Mouse (Mus musculus) hindbrain, embryonic 11.5 days (tissue): Measurements from ENCODE around the gene Tent5a. TPM values are rescaled to one million over a fixed set of nuclear protein-coding genes. Genes with fewer than 3 reads are reported as not detected.

ENCODE experiments used
- ATAC-seq: fragments of 200-750 bp; cut with Nextera tagmentation; 2 replicates; pipeline ENCODE4 v1.8.0; 2017; ENCODE audit warnings: mild to moderate bottlenecking, moderate TSS enrichment, moderate library complexity; ENCODE audit not compliant: low FRiP score
- DNase-seq: peaks from one replicate; pipeline ENCODE4 v3.0.0-alpha.2; 2015; ENCODE audit warnings: low spot score
- H3K27ac ChIP-seq: fragments of 300-500 bp; sonication (generic); 2 replicates; pipeline ENCODE4 v1.5.1; 2014; ENCODE audit warnings: mild to moderate bottlenecking, low read depth, low read length
- H3K27me3 ChIP-seq: fragments of 300-500 bp; sonication (generic); 2 replicates; pipeline ENCODE4 v1.6.1; 2014; ENCODE audit warnings: mild to moderate bottlenecking, low read length, moderate library complexity, mixed read lengths; ENCODE audit not compliant: control insufficient read depth, insufficient read depth
- H3K36me3 ChIP-seq: fragments of 300-500 bp; sonication (generic); 2 replicates; pipeline ENCODE4 v1.6.1; 2014; ENCODE audit warnings: mild to moderate bottlenecking, low read length, moderate library complexity, mixed read lengths; ENCODE audit not compliant: control insufficient read depth, insufficient read depth
- H3K4me1 ChIP-seq: fragments of 300-500 bp; sonication (generic); replicated peaks from 2 replicates; pipeline ENCODE4 v1.6.1; 2014; ENCODE audit warnings: low read length, mixed read lengths; ENCODE audit not compliant: control insufficient read depth, insufficient read depth
- H3K4me2 ChIP-seq: fragments of 300-500 bp; sonication (generic); replicated peaks from 2 replicates; pipeline ENCODE4 v1.6.1; 2014; ENCODE audit warnings: mild to moderate bottlenecking, low read depth, low read length
- H3K4me3 ChIP-seq: fragments of 300-500 bp; sonication (generic); 2 replicates; pipeline ENCODE4 v1.5.1; 2014; ENCODE audit warnings: low read depth, low read length
- H3K9ac ChIP-seq: fragments of 300-500 bp; sonication (generic); 2 replicates; pipeline ENCODE4 v1.6.1; 2014; ENCODE audit warnings: low read depth, low read length
- H3K9me3 ChIP-seq: fragments of 300-500 bp; sonication (generic); 2 replicates; pipeline ENCODE4 v1.6.1; 2016; ENCODE audit warnings: low read length; ENCODE audit not compliant: control insufficient read depth
- WGBS: fragments of 180-500 bp; shearing (Covaris S2); extraction: QIAGEN DNeasy Blood & Tissue Kit; methylation state at CpG from one replicate; pipeline ENCODE4 v1.1.7; 2014; 5-methylcytosine and 5-hydroxymethylcytosine counted together
- polyA plus RNA-seq: library from polyadenylated mRNA; unstranded; fragments of >200 nt; fragmentation: Nextera tagmentation; extraction: Ambion mirVana; gene quantifications from 2 replicates; pipeline ENCODE4 v1.2.1, GENCODE M21; 2014

Tent5a gene
- polyA plus RNA-seq: 4.9 and 5.2 TPM in 2 replicates

DNA sequence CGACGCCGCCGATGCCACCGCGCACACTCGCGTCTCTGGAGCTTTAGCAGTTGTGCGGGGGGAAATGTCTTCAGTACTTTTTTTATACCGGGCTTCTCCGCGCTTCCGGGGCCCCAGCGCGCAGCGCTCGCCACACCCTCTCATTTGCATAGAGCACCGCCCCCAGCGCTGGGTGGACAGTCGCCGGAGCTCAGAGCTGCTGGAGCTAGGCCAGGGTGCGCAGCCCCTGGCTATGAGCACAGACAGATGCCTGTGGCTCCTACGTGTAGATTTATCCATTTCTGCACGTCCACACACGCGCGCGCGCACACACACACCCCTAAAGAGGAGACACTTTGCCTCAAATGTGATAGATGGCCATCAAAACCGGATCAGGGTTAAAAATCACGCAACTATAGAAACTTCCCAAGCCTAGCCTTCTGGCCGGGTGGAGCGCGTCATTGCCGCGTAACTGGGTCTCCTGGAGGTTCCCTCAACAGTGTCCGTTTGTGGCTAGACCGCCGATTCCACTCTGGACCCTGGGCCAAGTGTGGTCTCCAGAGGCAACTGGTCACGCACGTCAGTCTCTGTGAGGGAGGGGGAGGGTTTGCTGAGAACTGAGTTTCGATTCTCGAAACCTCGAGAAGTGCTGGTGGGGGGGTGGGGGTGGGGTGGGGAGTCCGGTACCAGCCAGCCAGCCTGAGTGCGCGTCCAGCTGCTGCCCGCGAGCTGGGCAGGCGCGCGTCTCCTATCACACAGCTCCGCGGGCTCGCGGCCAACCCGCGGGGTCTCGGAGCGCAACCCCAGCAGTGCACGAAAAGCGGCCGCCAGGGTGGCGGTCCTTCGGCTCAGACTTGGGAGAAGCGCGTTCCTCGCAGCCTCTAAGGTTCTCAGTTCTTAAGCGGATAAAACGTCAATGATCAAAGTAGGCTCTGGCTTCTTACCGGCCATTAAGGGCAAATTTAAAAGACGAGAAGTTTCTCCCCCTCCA is at the start of gene Tent5a:
Gene Tent5a, minus strand, starts transcription at position 107 of the 970 bp plus-strand sequence.
- H3K4me2 ChIP-seq: peak within 1 kb of the TSS; percentile 87
- no peaks in the 10 kb centered on the region for H3K36me3 ChIP-seq
- H3K9ac ChIP-seq: peak within 1 kb of the TSS; percentile 54
- WGBS: under 1% methylated on average over 71 of the region's 72 CpGs
- peak within 1 kb of the TSS; percentile 66 for H3K4me3 ChIP-seq
- DNase-seq: peak; percentile 84
- H3K9me3 ChIP-seq: no peaks in the 10 kb centered on the region
- H3K27ac ChIP-seq: no peak within 1 kb of the TSS
- peaks cover 4% of the 10 kb centered on the region; the same call in 1 of the 2 replicates for H3K4me1 ChIP-seq
- peak; percentile 94 for ATAC-seq
- H3K27me3 ChIP-seq: no peaks in the 10 kb centered on the region; the same call in 1 of the 2 replicates

DNA sequence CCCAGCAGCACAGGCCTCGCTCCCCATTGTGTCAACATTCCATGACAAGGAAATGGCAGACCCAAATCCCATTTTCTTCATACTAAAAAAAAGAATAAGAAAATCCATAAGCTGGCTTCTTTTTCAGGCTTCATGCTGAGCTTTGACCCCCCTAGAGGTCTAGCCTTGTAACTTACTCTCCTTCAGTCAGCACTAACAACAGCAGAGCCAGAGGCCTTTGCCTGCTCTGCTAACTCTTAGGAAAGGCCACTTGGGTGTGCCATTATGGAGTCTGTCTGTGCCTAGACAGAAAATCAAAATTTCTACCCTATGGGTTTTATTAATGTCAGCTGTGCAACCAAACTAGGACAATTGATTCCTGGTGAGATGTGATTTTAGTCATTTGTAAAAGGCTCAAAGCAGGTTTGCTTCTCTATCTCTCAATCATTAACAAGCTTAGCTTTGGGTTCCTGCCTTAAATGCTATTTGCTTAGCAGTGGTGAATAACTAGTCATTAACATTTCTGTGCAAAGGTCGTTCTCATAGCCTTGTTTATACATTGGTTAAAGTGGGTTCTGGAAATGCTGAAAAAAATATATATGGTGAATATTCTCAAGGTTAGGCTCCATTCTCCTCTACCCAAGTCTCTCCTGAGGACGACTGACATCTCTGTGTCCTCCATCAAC is 49.6 kb upstream of the Tent5a start:
- ATAC-seq (no peak), DNase-seq (no peak)
- 84% methylated on average over 3 of the region's 3 CpGs for WGBS
- Histone ChIP-seq H3K4me1 (no peaks in the 10 kb centered on the region), H3K27ac (no peak overlapping the region), H3K9ac (no peak overlapping the region), H3K27me3 (no peaks in the 10 kb centered on the region), H3K36me3 (no peaks in the 10 kb centered on the region), H3K4me2 (no peak overlapping the region), H3K4me3 (no peak overlapping the region), H3K9me3 (no peaks in the 10 kb centered on the region)

- no peak overlapping the region for H3K4me3 ChIP-seq
- WGBS: 85% methylated on average over 4 of the region's 4 CpGs
- no peaks in the 10 kb centered on the region for H3K4me1 ChIP-seq
- H3K36me3 ChIP-seq: no peaks in the 10 kb centered on the region
- H3K9me3 ChIP-seq: no peaks in the 10 kb centered on the region
- H3K9ac ChIP-seq: no peak overlapping the region
- no peak overlapping the region for H3K27ac ChIP-seq
- H3K27me3 ChIP-seq: no peaks in the 10 kb centered on the region
- no peak for ATAC-seq
- no peak for DNase-seq
- no peak overlapping the region for H3K4me2 ChIP-seq
Observed at GRCm38 (mm10) chr9:85375152-85375551, 48.0 kb upstream of the Tent5a start.

DNA sequence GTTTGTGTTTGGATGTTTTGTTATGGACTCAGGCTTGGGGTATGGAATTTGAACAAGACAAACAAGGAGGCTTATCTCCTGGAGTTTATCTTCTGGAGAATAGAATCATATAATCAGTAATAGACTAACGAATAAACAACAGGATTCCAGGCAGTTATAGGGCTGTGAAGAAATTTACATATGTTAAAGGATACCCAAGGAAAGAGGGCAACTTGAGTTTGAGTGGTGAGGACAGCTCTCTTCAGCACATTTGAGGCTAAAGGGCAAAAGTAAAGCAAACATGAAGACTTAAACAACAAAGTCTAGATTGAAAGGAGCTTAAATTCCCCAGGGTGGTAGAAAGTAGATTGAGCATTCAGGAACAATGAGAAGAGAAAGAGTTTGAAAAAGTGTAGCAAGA is 44.9 kb upstream of the Tent5a start:
- DNase-seq (no peak), ATAC-seq (no peak)
- Histone ChIP-seq H3K4me3 (no peak overlapping the region), H3K4me2 (no peak overlapping the region), H3K9me3 (no peaks in the 10 kb centered on the region), H3K27me3 (no peaks in the 10 kb centered on the region), H3K4me1 (no peaks in the 10 kb centered on the region), H3K9ac (no peak overlapping the region), H3K36me3 (no peaks in the 10 kb centered on the region), H3K27ac (no peak overlapping the region)
- WGBS: 72% methylated on average over 1 of the region's 1 CpGs

- Histone ChIP-seq H3K4me2 (no peak overlapping the region), H3K9ac (no peak overlapping the region), H3K27ac (no peak overlapping the region), H3K27me3 (no peaks in the 10 kb centered on the region), H3K36me3 (no peaks in the 10 kb centered on the region), H3K9me3 (no peaks in the 10 kb centered on the region), H3K4me1 (no peaks in the 10 kb centered on the region), H3K4me3 (no peak overlapping the region)
- 96% methylated on average over 5 of the region's 5 CpGs for WGBS
- DNase-seq (no peak), ATAC-seq (no peak)
Observed at GRCm38 (mm10) chr9:85369512-85369911, 42.4 kb upstream of the Tent5a start.

- no peak for ATAC-seq
- no peak for DNase-seq
- Histone ChIP-seq H3K4me2 (no peak overlapping the region), H3K4me1 (no peaks in the 10 kb centered on the region), H3K36me3 (no peaks in the 10 kb centered on the region), H3K27me3 (no peaks in the 10 kb centered on the region), H3K4me3 (no peak overlapping the region), H3K9ac (no peak overlapping the region), H3K27ac (no peak overlapping the region), H3K9me3 (no peaks in the 10 kb centered on the region)
- 89% methylated on average over 7 of the region's 7 CpGs for WGBS
Observed at GRCm38 (mm10) chr9:85357154-85357860, 30.2 kb upstream of the Tent5a start.

- no peak for DNase-seq
- Histone ChIP-seq H3K9me3 (no peaks in the 10 kb centered on the region), H3K4me1 (no peaks in the 10 kb centered on the region), H3K27ac (no peak overlapping the region), H3K4me2 (no peak overlapping the region), H3K9ac (no peak overlapping the region), H3K36me3 (no peaks in the 10 kb centered on the region), H3K27me3 (no peaks in the 10 kb centered on the region), H3K4me3 (no peak overlapping the region)
- 84% methylated on average over 5 of the region's 5 CpGs for WGBS
- ATAC-seq: no peak
Observed at GRCm38 (mm10) chr9:85355559-85355958, 28.4 kb upstream of the Tent5a start.

- H3K27ac ChIP-seq: no peak overlapping the region
- H3K9ac ChIP-seq: no peak overlapping the region
- H3K4me2 ChIP-seq: no peak overlapping the region
- no peaks in the 10 kb centered on the region for H3K9me3 ChIP-seq
- DNase-seq (no peak), ATAC-seq (no peak)
- H3K27me3 ChIP-seq: no peaks in the 10 kb centered on the region
- H3K36me3 ChIP-seq: no peaks in the 10 kb centered on the region
- H3K4me1 ChIP-seq: no peaks in the 10 kb centered on the region
- H3K4me3 ChIP-seq: no peak overlapping the region
- 86% methylated on average over 10 of the region's 10 CpGs for WGBS
Observed at GRCm38 (mm10) chr9:85347823-85348523, 20.8 kb upstream of the Tent5a start.
